Mouse (Mus musculus) testis, adult 2 months (tissue): ENCODE measurements around the gene Aldoart2.

ENCODE experiments used
- CTCF ChIP-seq: fragments of 200-500 bp; IDR thresholded peaks from 2 replicates; pipeline ENCODE4 v1.5.1; 2012; ENCODE audit warnings: low read depth, mild to moderate bottlenecking, inconsistent platforms, low read length, moderate library complexity; ENCODE audit not compliant: control insufficient read depth, insufficient read depth, insufficient replicate concordance
- POLR2A ChIP-seq: fragments of 200-500 bp; IDR thresholded peaks from 2 replicates; pipeline ENCODE4 v1.6.1; 2012; ENCODE audit warnings: low read depth, mild to moderate bottlenecking, inconsistent platforms, low read length, moderate library complexity; ENCODE audit not compliant: control insufficient read depth

- no peak for TF ChIP-seq CTCF
- TF ChIP-seq POLR2A, result no peak
Observed at GRCm38 (mm10) chr12:55559184-55559855, 5.7 kb upstream of the Aldoart2 start.
